Mouse (Mus musculus): ENCODE measurements around the gene Aoc2.

DNA sequence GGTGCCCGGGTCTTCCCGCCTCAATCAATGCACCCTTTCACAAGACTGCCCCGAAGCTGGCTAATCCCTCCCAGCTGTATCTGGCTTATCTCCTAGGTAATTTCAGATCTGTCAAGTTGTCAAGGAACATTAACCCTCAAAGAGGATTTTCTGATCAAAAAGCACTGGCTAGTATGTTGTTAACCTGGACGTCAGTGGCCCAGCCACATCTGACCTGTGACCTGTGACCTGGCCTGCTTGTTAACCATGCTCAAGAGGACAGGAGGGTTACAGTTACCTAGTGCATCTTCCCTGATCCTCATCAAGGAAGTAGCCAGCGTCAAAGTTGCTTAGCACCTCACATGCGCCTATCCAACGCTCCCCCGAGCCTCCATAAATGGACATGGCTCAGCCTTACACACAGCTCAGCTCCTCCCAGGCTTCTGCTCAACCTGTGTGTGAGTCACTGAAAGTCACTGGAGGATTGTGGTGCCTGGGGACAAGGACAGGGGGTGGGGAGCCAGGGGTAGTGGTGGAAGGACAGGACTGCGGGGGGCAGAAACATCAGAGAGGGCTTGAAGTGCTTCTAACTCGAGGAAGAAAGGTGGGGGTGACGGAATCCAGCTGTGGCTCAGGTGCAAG lies 26.3 kb downstream of the Aoc2 start:
- TF ChIP-seq POLR2A (IDR thresholded peaks at IDR 0.05; ENCODE audit: insufficient read length, low read depth) = no peak
- TF ChIP-seq E2F4 (IDR thresholded peaks at IDR 0.05; ENCODE audit: insufficient read depth) = no peak
- TF ChIP-seq TCF3 (IDR thresholded peaks at IDR 0.05; ENCODE audit: insufficient read length, low read depth) = no peak
